Mouse (Mus musculus) embryonic facial prominence, embryonic 15.5 days (tissue): ENCODE data around the gene Smoc2. TPM values are rescaled to one million over a fixed set of nuclear protein-coding genes. Genes with fewer than 3 reads are reported as not detected.

Experiments
- ATAC-seq: fragments of 200-750 bp; cut with Nextera tagmentation; 2 replicates; pipeline ENCODE4 v1.8.0; 2017; ENCODE audit warnings: low read depth, moderate TSS enrichment; ENCODE audit not compliant: insufficient number of reproducible peaks, low FRiP score, low TSS enrichment
- H3K27ac ChIP-seq: fragments of 300-500 bp; sonication (generic); replicated peaks from 2 replicates; pipeline ENCODE4 v1.5.1; 2015; ENCODE audit warnings: mild to moderate bottlenecking, inconsistent platforms
- H3K27me3 ChIP-seq: fragments of 300-500 bp; sonication (generic); 2 replicates; pipeline ENCODE4 v1.6.1; 2015; ENCODE audit warnings: inconsistent platforms
- H3K36me3 ChIP-seq: fragments of 300-500 bp; sonication (generic); 2 replicates; pipeline ENCODE4 v1.6.1; 2015; ENCODE audit warnings: mild to moderate bottlenecking, inconsistent platforms
- H3K4me1 ChIP-seq: fragments of 300-500 bp; sonication (generic); 2 replicates; pipeline ENCODE4 v1.6.1; 2015; ENCODE audit warnings: inconsistent platforms
- H3K4me2 ChIP-seq: fragments of 300-500 bp; sonication (generic); replicated peaks from 2 replicates; pipeline ENCODE4 v1.6.1; 2015; ENCODE audit warnings: mild to moderate bottlenecking, inconsistent platforms
- H3K4me3 ChIP-seq: fragments of 300-500 bp; sonication (generic); replicated peaks from 2 replicates; pipeline ENCODE4 v1.5.1; 2015; ENCODE audit warnings: mild to moderate bottlenecking, inconsistent platforms
- H3K9ac ChIP-seq: fragments of 300-500 bp; sonication (generic); 2 replicates; pipeline ENCODE4 v1.6.1; 2015; ENCODE audit warnings: inconsistent platforms
- H3K9me3 ChIP-seq: fragments of 300-500 bp; sonication (generic); replicated peaks from 2 replicates; pipeline ENCODE4 v1.6.1; 2016; ENCODE audit warnings: inconsistent platforms
- WGBS: fragments of 180-500 bp; shearing (Covaris S2); methylation state at CpG from one replicate; pipeline ENCODE4 v1.1.7; 2015; 5-methylcytosine and 5-hydroxymethylcytosine counted together
- polyA plus RNA-seq: library from polyadenylated mRNA; unstranded; fragments of >200 nt; fragmentation: Nextera tagmentation; extraction: Ambion mirVana; gene quantifications from 2 replicates; pipeline ENCODE4 v1.2.1, GENCODE M21; 2015

Smoc2 gene
- polyA plus RNA-seq, 1 experiment from 2014 or later: 177 TPM

GRCm38 (mm10) chr17:14420460-14421046 is 141.2 kb downstream of the Smoc2 start:
- Histone ChIP-seq H3K27me3 (no peaks in the 10 kb centered on the region), H3K4me3 (no peak overlapping the region), H3K36me3 (no peaks in the 10 kb centered on the region), H3K27ac (no peak overlapping the region), H3K4me1 (peaks cover 5% of the 10 kb centered on the region; the same call in 1 of the 2 replicates), H3K4me2 (no peak overlapping the region), H3K9ac (no peak overlapping the region), H3K9me3 (no peaks in the 10 kb centered on the region)
- WGBS: 48% methylated on average over 8 of the region's 8 CpGs
- no peak for ATAC-seq

DNA sequence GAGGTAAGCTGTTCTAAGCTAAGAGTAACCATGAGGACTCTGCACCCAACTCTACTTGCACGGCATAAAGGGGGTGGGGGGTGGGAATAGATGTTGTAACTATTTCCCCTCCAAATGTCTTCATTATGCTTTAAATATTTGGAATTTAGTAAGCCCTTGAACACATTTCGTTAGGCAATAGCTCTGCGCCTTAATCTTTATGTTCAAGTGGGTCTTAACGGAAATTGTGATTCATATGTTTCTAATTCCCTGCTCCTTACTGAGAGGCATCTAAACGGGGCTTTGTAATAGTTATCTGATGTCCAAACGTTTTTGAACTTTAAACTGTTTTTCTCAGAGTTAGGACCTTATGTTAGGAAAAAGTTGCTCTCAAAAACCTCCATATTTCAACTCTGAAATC is 147.2 kb downstream of the Smoc2 start:
- Histone ChIP-seq H3K4me1 (peaks cover 11% of the 10 kb centered on the region; the same call in 1 of the 2 replicates), H3K27ac (0 out of 2 replicates have a peak overlapping the region, but pooled peaks have one; percentile 2), H3K9ac (no peak overlapping the region), H3K36me3 (no peaks in the 10 kb centered on the region), H3K4me3 (no peak overlapping the region), H3K4me2 (no peak overlapping the region), H3K9me3 (no peaks in the 10 kb centered on the region), H3K27me3 (no peaks in the 10 kb centered on the region)
- 23% methylated on average over 6 of the region's 6 CpGs for WGBS
- ATAC-seq: no peak

DNA sequence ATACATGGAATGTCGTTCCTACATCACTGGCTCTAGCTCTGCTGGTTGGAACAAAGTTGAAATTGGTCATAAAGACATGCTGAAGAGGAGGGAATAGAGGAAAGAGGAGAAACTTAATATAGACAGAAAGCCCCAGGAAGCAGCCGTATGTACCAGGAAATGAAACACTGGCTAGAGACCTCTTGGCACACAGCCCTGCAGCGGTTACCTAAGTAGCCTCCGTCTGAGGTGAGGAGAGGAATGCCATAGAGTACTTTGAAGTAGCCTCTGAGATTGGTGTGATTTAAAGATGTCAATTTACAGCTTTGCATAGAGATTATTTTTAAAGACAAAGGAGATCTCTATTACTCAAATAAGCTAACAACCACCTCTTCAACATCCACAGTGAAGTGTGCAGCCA is 155.4 kb downstream of the Smoc2 start:
- ATAC-seq: no peak
- Histone ChIP-seq H3K4me3 (no peak overlapping the region), H3K27me3 (no peaks in the 10 kb centered on the region), H3K9ac (no peak overlapping the region), H3K9me3 (no peaks in the 10 kb centered on the region), H3K4me2 (no peak overlapping the region), H3K36me3 (no peaks in the 10 kb centered on the region), H3K27ac (no peak overlapping the region), H3K4me1 (no peaks in the 10 kb centered on the region)
- WGBS: 63% methylated on average over 4 of the region's 4 CpGs

GRCm38 (mm10) chr17:14445611-14446010 is 166.3 kb downstream of the Smoc2 start:
- Histone ChIP-seq H3K36me3 (no peaks in the 10 kb centered on the region), H3K4me3 (no peak overlapping the region), H3K4me1 (no peaks in the 10 kb centered on the region), H3K9ac (no peak overlapping the region), H3K27ac (no peak overlapping the region), H3K9me3 (no peaks in the 10 kb centered on the region), H3K4me2 (no peak overlapping the region), H3K27me3 (no peaks in the 10 kb centered on the region)
- WGBS: 72% methylated on average over 5 of the region's 5 CpGs
- ATAC-seq: no peak

- ATAC-seq: no peak
- H3K36me3 ChIP-seq: no peaks in the 10 kb centered on the region
- no peaks in the 10 kb centered on the region for H3K9me3 ChIP-seq
- no peaks in the 10 kb centered on the region for H3K4me1 ChIP-seq
- H3K27me3 ChIP-seq: no peaks in the 10 kb centered on the region
- no peak overlapping the region for H3K9ac ChIP-seq
- no peak overlapping the region for H3K4me2 ChIP-seq
- H3K4me3 ChIP-seq: no peak overlapping the region
- no peak overlapping the region for H3K27ac ChIP-seq
- 62% methylated on average over 5 of the region's 5 CpGs for WGBS
Observed at GRCm38 (mm10) chr17:14447275-14447674, 168.0 kb downstream of the Smoc2 start.

Other genes with a start within 250 kb of the Smoc2 start
- not detected in 2 replicates for gene Gm7358, start 220.0 kb upstream of the Smoc2 start, polyA plus RNA-seq
- gene Dact2, start 75.2 kb upstream of the Smoc2 start, polyA plus RNA-seq: 3.5 and 3.9 TPM in 2 replicates